In the genomic region with DNA sequence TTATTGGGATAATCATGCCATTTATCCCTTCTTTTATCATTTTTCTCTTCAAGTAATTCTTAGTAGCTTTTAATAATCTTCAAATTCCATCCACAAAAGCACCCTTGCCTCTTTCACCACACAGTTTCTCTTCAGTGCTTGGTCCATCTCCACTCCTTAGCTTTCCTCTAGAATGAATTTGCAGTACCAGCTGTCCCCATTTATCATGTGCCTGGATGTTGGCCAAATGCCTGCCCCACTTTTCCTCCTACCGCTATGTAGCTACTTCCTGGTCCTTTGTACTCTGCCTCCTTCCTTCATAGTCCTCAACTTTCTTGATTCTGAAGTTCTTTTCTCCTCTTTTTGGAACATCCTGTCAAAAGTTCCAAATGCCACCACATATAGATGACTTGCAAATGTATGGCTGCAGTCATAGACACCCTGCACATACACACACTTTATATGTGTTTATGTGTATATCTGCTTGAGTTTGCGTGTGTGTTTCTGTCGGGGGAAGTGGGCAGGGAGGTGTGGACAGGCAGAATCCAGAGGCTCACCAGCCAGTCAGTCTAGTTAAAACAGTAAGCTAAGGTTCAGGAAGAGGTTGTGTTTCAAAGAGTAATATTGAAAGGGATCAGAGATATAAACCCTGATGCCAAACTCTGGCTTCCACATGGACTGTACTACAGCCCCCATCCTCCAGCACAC, we compare ENCODE assay signal across 7 mouse cellular contexts.
DNase-seq lines count a peak whose midpoint lies in the region; ATAC-seq and TF ChIP-seq lines count a peak whose summit lies in the region.

No protein-coding gene starts in this region.

- H3K4me1 ChIP-seq in cerebellum, adult 2 months (ENCODE audit: control insufficient read depth, insufficient read depth, low read length), result no peaks in the 10 kb centered on the region
- no peaks in the 10 kb centered on the region for H3K4me1 ChIP-seq in forebrain, embryonic 11.5 days (replicated peaks; ENCODE audit: control insufficient read depth, insufficient read depth, low read length)
- 0 out of 2 replicates have a peak, but pooled peaks cover 5% of the 10 kb centered on the region for H3K4me1 ChIP-seq in intestine, embryonic 16.5 days (ENCODE audit: control insufficient read depth, insufficient read depth, low read length)

- H3K4me3 ChIP-seq in cerebellum, adult 2 months (replicated peaks; ENCODE audit: insufficient read depth, low read depth, low read length), result no peak overlapping the region
- no peak overlapping the region for H3K4me3 ChIP-seq in forebrain, embryonic 11.5 days (ENCODE audit: low read depth, low read length)
- H3K4me3 ChIP-seq in intestine, embryonic 16.5 days (ENCODE audit: low read length), result no peak overlapping the region

- H3K27me3 ChIP-seq in cerebellum, adult 2 months (ENCODE audit: control insufficient read depth, insufficient read depth, low read length), result no peaks in the 10 kb centered on the region; the same call in 1 of the 2 replicates
- H3K27me3 ChIP-seq in forebrain, embryonic 11.5 days (ENCODE audit: control insufficient read depth, insufficient read depth, low read length), result no peaks in the 10 kb centered on the region
- no peaks in the 10 kb centered on the region for H3K27me3 ChIP-seq in intestine, embryonic 16.5 days (replicated peaks; ENCODE audit: control insufficient read depth, insufficient read depth, low read length)

- no peak overlapping the region for H3K4me2 ChIP-seq in forebrain, embryonic 11.5 days (ENCODE audit: low read depth, low read length, severe bottlenecking)
- no peak overlapping the region for H3K4me2 ChIP-seq in intestine, embryonic 16.5 days (ENCODE audit: low read depth, low read length)

- DNase-seq in ovary, postnatal 36 days (ENCODE audit: low spot score), result peak; percentile 6
- no peak for DNase-seq in ovary, adult 18-20 months (ENCODE audit: low spot score)
- DNase-seq in cerebellum, adult 2 months, result peak; percentile 25 to 47
- DNase-seq in right cerebral cortex, postnatal 14 days, result peak; percentile 21
- DNase-seq in forebrain, embryonic 11.5 days (ENCODE audit: low spot score), result no peak

- peak; percentile 89 for ATAC-seq in hematopoietic stem cell, adult 5-6 weeks (replicated peaks in 1 of 2; ENCODE audit: insufficient read depth in 1 of 2, low FRiP score in 2 of 2, low TSS enrichment in 1 of 2, low read depth in 1 of 2, poor library complexity in 2 of 2, severe bottlenecking in 2 of 2)
- ATAC-seq in forebrain, embryonic 11.5 days (replicated peaks; ENCODE audit: low FRiP score), result no peak
- no peak for ATAC-seq in intestine, embryonic 16.5 days

- TF ChIP-seq CTCF in cerebellum, adult 2 months (IDR thresholded peaks at IDR 0.05; ENCODE audit: borderline replicate concordance, insufficient read depth, low read depth, low read length), result no peak

- no peak overlapping the region for H3K9ac ChIP-seq in forebrain, embryonic 11.5 days (ENCODE audit: low read length)
- no peak overlapping the region for H3K9ac ChIP-seq in intestine, embryonic 16.5 days (ENCODE audit: low read depth, low read length)

- H3K36me3 ChIP-seq in forebrain, embryonic 11.5 days (ENCODE audit: control insufficient read depth, insufficient read depth, low read length), result no peaks in the 10 kb centered on the region
- no peaks in the 10 kb centered on the region for H3K36me3 ChIP-seq in intestine, embryonic 16.5 days (ENCODE audit: control insufficient read depth, insufficient read depth, low read length)

- WGBS in cerebellum, adult 2 months, result 56% methylated on average over 3 of the region's 3 CpGs
- 92% methylated on average over 3 of the region's 3 CpGs for WGBS in forebrain, embryonic 11.5 days
- WGBS in intestine, embryonic 16.5 days, result 62% methylated on average over 3 of the region's 3 CpGs

- no peak for TF ChIP-seq POLR2A in cerebellum, adult 2 months (IDR thresholded peaks at IDR 0.05; ENCODE audit: borderline replicate concordance, insufficient read depth, low read length)

- no peak overlapping the region for H3K27ac ChIP-seq in cerebellum, adult 2 months (ENCODE audit: insufficient read depth, low read length)
- no peak overlapping the region for H3K27ac ChIP-seq in forebrain, embryonic 11.5 days (ENCODE audit: low read depth, low read length)
- no peak overlapping the region for H3K27ac ChIP-seq in intestine, embryonic 16.5 days (ENCODE audit: low read length)

- no peaks in the 10 kb centered on the region for H3K9me3 ChIP-seq in forebrain, embryonic 11.5 days (ENCODE audit: control insufficient read depth, low read length)
- H3K9me3 ChIP-seq in intestine, embryonic 16.5 days (ENCODE audit: control insufficient read depth, low read length), result no peaks in the 10 kb centered on the region

Comparison
In these comparisons a context has a peak if more than half of its experiments do, and no peak if none do; other contexts are left out.
1. DNase-seq: peak in ovary, postnatal 36 days (single experiment), cerebellum, adult 2 months (2 of 2) and right cerebral cortex, postnatal 14 days (single experiment); none in ovary, adult 18-20 months (single experiment) and forebrain, embryonic 11.5 days (single experiment).
2. ATAC-seq: peak in hematopoietic stem cell, adult 5-6 weeks (2 of 2); none in forebrain, embryonic 11.5 days (single experiment) and intestine, embryonic 16.5 days (single experiment).